Mouse (Mus musculus): Measurements from ENCODE around the gene Bmp4.

DNA sequence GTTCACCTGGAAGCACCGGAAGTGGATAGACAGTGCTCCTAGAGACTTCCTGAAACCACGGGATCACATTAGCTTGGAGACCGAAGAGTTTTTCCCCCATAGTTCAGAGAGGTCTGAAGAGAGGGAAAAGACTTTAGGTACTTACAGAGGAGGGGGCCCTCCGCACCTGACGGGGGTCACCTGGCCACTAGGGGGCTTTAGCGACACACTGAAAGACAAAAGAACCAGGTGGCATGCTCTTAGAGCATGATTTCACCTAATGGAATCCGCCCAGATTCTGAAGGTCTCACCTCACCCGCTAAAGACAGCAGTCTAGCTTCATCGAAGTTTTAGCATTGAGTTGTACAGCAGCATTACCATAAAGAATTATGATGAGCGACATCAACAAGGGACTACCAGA is 27.3 kb downstream of the Bmp4 start:
- no peak for TF ChIP-seq POLR2A (IDR thresholded peaks at IDR 0.05; ENCODE audit: low read depth, low read length)
- no peak for TF ChIP-seq CTCF (IDR thresholded peaks at IDR 0.05; ENCODE audit: borderline replicate concordance, insufficient read depth, low read length)

Data from embryonic fibroblast, embryonic 13.5 days (primary cell).